19 mouse cellular contexts compared by ENCODE assay signal in the genomic region with DNA sequence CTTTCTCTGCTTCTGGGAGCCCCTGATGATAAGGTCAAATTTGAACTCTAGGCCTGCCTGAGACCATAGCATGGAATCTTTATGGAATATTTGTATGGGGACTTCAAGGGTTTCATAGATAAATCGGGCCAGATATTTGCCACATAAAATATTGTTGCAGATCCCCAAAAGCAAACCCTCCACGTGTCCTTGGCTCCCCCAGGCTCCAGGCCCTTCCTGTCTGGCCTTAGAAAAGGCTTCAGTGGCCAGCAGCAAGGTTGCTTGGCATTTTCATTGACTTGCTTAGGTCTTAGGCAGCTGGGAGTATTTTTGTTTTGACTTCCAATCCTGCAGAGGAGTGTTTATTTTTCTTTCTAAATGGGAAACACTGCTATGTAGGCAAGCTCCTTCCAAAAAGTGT.
"Had no signal": no experiment of that assay in that cellular context is flagged by ENCODE, and none has a peak within 500 bp of the region (broad histone marks: within the 10 kb centered on the region; RNA-seq: fewer than 3 reads in every experiment).

No protein-coding gene starts in this region.

- H3K9me3 ChIP-seq: midbrain, embryonic 13.5 days; neural tube, embryonic 13.5 days; neural tube, embryonic 15.5 days had no signal

- H3K9ac ChIP-seq: liver, embryonic 14.5 days; lung, embryonic 14.5 days; midbrain, embryonic 13.5 days; neural tube, embryonic 13.5 days; neural tube, embryonic 15.5 days had no signal

- ATAC-seq: midbrain, embryonic 13.5 days; midbrain, embryonic 16.5 days had no signal

- H3K27ac ChIP-seq: liver, embryonic 14.5 days; midbrain, embryonic 13.5 days; neural tube, embryonic 13.5 days; neural tube, embryonic 15.5 days had no signal

- H3K4me3 ChIP-seq: midbrain, embryonic 13.5 days; myocyte; neural tube, embryonic 13.5 days; neural tube, embryonic 15.5 days had no signal

- H3K36me3 ChIP-seq: midbrain, embryonic 13.5 days; neural tube, embryonic 13.5 days; neural tube, embryonic 15.5 days had no signal

- DNase-seq: lung, adult 18-20 months; lung, embryonic 14.5 days; lung, postnatal 10 days; lung, postnatal 4 days; retina, postnatal 1 day; right cerebral cortex, adult 18-20 months; right cerebral cortex, postnatal 25 days; right cerebral cortex, postnatal 4 days; spleen, adult 18-20 months; thymus, adult 18-20 months; thymus, postnatal 14 days; thymus, postnatal 4 days had no signal

- H3K4me2 ChIP-seq: lung, embryonic 14.5 days; midbrain, embryonic 11.5 days; midbrain, embryonic 13.5 days; neural tube, embryonic 13.5 days; neural tube, embryonic 15.5 days had no signal
